Comparison of ENCODE assay signal across 12 mouse cellular contexts in the genomic region with DNA sequence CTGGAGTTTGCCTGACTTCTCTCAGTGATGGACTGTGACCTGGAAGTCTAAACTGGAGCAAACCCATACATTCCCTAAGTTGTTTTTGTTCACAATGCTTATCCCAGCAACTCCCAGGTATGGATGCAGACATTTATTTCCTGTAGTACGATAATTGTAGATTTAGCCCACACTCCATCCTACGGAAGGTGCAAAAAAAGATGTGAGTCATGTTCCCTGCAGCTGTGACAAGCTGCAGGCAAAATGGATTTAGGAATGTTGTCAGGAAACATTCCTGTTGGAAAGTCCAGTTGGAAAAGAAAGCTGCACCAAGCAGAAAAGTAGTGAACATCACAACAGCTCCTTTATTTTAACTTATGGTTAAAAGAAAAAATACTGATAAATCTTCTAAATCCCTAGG.
"Had no signal": no experiment of that assay in that cellular context is flagged by ENCODE, and none has a peak within 500 bp of the region (broad histone marks: within the 10 kb centered on the region; RNA-seq: fewer than 3 reads in every experiment).

No protein-coding gene starts in this region.

- H3K4me1 ChIP-seq: liver, embryonic 13.5 days had no signal

- H3K36me3 ChIP-seq: liver, embryonic 13.5 days had no signal

- H3K4me3 ChIP-seq: liver, embryonic 13.5 days had no signal

- ATAC-seq: intestine, embryonic 16.5 days had no signal

- H3K9ac ChIP-seq: liver, embryonic 13.5 days had no signal

- H3K4me2 ChIP-seq: liver, embryonic 13.5 days; midbrain, embryonic 11.5 days had no signal

- H3K27ac ChIP-seq: liver, embryonic 13.5 days had no signal

- DNase-seq: kidney, adult 18-20 months; kidney, adult 9 months; kidney, postnatal 14 days; kidney, postnatal 4 days; liver, embryonic 13.5 days; lung, adult 2 months; lung, postnatal 14 days; lung, postnatal 4 days; midbrain, embryonic 14.5 days; thymus, postnatal 25 days had no signal
